Mouse (Mus musculus) megakaryocyte progenitor cell, adult 5-6 weeks (primary cell): Measurements from ENCODE around the gene Mxra8. TPM values are rescaled to one million over a fixed set of nuclear protein-coding genes. Genes with fewer than 3 reads are reported as not detected.
A peak's percentile ranks its signal among the peaks of the same experiment; 100 is the strongest.

Experiments
- ATAC-seq: replicated peaks from 2 replicates; pipeline ENCODE4 v1.8.0; 2016; ENCODE audit warnings: mild to moderate bottlenecking, moderate TSS enrichment, inconsistent platforms; ENCODE audit not compliant: poor library complexity
- total RNA-seq, 2 experiments: library from RNA; stranded (forward) in 1 of 2; stranded (reverse) in 1 of 2; fragments of 157-497, 149-512 nt in 1 of 2; fragments of 200-1000 nt in 1 of 2; gene quantifications; 2 replicates each; pipeline versions ENCODE4 v1.2.3 to v1.2.4; 2015 to 2017

Gene Mxra8
- total RNA-seq, 2 experiments from 2014 or later, result not detected

DNA sequence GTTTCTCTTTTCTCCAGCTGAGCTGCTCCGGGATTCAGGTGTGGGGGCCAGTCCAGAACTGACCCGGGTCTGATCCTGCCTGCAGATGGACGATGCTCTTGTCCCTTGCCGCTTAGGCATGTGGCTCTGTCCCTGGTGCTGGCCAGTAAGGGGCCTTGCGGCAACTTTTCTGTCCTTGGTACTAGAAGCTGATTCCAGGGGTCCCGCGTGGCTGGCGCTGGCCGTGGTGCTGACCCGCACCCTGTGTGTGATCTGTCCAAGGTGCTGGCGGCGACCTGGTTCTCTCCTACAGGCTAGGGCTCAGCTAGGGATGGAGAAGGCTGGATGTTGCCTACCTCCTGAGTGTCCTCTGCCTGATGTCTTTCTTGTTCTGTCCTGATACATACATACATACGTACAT lies 19.8 kb downstream of the Mxra8 start:
- peak; percentile 73 for ATAC-seq

DNA sequence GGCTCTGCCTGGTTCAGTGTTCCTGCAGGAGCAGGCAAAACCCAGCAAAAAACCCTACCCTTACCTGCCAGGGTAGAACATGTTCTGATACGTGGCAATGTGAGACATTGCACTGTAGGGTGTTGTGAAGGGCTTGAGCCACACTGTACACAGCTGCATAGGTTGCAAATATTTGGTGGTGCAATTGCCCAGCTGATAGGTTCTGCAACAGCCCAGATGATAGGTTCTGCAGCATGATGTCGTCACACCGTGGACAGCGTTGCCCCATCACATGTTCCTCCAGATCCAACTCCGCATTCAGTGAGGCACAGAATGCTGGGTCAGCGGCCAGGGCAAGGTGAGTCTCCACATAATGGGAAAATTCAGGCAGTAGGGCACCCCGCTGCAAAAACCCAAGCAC lies 22.3 kb downstream of the Mxra8 start:
- peak; percentile 56 for ATAC-seq

DNA sequence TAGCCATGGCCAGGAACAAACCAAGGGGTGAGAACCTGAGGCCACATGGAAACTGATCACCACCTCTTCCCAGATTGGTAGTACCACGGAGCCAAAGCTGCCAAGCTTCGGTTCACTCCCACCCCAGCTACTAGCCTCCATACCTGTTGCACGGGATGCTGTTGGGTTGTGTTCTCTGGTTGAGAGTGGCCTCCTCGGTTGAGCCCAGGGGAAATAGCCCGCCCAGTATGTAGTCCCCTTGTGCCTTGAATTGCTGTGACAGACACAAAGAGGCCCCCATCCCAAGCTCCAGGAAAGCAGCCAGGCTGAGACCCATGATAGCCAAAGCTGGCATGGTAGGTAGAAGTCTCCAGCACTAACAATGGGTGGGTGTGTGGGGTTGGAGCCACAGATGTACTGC lies 23.5 kb downstream of the Mxra8 start, which contains the start of gene Tas1r3:
Tas1r3 (minus strand) TSS at position 362 of the 400 bp plus-strand sequence.
- no peak for ATAC-seq

- peak; percentile 24 for ATAC-seq
Observed at GRCm38 (mm10) chr4:155868614-155869298, 29.3 kb downstream of the Mxra8 start.

GRCm38 (mm10) chr4:155869317-155870033 lies 30.0 kb downstream of the Mxra8 start, which contains the start of the genes Cptp and Ints11:
Gene Cptp, minus strand, starts transcription at chr4:155869440.
Gene Ints11, plus strand, starts transcription at chr4:155869546.
- ATAC-seq, result peak; percentile 97

- ATAC-seq, result no peak
Observed at GRCm38 (mm10) chr4:155871404-155871803, 31.9 kb downstream of the Mxra8 start.

DNA sequence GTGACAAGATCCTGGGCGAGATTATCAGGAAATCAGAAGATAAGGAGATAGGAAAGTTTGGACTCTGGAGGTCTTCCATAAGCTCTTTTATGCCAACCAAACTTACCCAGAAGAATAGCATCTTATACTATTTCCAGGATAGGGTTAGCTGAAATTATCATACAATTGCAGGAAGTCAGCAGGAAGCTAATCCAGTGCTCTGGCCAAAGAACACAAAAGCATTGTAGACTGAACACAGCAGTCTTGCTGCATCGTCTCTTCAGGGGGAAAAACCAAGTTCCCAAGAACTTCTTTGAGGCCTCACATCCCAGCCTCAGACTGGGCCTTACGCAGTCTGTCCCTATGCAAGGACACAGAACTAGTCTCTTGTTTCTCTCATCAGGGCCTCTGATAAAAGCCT lies 44.1 kb downstream of the Mxra8 start:
- no peak for ATAC-seq

DNA sequence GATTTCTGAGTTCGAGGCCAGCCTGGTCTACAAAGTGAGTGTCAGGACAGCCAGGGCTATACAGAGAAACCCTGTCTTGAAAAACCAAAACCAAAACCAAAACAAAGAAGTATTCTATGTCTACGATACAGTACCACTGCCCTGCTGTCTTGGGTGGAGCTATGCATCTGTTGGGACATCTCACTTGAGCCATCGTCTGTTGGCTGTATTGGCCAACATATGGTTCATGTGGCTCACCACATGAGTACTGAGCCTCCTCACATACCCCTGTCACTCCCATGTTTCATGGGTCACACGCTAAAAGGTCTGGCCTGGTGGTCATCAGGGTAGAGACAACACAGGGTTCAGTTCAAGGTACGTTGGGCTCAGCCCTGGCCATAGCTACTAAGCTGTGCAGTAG lies 46.9 kb downstream of the Mxra8 start:
- peak; percentile 71 for ATAC-seq

DNA sequence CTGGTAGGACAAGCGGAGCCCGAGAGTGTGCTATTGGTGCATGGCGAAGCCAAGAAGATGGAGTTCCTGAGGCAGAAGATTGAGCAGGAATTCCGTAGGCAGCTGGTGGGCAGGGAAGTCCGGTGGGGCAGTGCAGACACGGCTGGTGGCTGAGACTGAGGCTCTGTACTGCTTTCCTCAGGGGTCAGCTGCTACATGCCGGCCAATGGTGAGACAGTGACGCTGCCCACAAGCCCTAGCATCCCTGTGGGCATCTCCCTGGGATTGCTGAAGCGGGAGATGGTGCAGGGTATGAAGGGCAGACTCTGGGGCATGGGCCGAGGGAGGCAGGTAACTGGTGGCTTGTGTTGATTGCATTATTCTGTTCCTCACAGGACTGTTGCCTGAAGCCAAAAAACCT lies 48.2 kb downstream of the Mxra8 start:
- ATAC-seq, result no peak

DNA sequence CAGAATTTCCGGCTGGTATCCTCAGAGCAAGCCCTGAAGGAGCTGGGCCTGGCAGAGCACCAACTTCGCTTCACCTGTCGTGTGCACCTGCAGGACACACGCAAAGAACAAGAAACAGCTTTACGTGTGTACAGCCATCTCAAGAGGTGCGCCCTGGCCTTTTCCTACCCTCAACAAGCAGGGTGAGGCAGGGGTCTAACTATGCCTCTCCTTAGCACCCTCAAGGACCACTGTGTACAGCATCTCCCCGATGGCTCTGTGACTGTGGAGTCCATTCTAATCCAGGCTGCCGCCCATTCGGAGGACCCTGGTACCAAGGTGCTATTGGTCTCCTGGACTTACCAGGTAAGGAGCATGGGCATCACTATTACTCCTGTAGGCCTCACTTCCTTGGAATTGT lies 48.7 kb downstream of the Mxra8 start:
- no peak for ATAC-seq

DNA sequence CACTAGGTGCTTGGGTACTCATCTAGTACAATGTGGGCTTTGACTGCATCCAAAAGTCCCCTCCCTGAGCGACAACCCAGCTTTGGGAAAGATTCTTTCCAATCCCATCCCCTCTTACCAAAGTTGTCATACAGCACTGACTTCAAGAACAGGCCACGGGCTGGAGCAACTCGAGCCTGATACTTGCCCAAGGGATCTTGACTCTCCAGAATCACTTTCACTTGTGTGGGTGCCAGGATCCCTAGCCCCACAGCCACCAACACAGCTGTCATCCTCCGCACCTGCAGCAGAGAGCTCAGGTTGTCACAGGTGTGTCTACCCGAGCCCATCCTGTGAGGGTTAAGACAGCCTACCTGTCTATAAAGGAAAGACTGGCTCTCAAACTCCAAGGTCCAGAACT lies 49.8 kb downstream of the Mxra8 start:
- no peak for ATAC-seq

GRCm38 (mm10) chr4:155891011-155891471 lies 51.6 kb downstream of the Mxra8 start:
- ATAC-seq, result peak; percentile 7

- ATAC-seq, result peak; percentile 59
Observed at GRCm38 (mm10) chr4:155891551-155892001, 52.1 kb downstream of the Mxra8 start, which contains the start of the genes Pusl1 and Acap3. Gene Pusl1, minus strand, starts transcription at chr4:155891781. Gene Acap3, plus strand, starts transcription at chr4:155891822.

- peak; percentile 59 for ATAC-seq
Observed at GRCm38 (mm10) chr4:155892017-155892416, 52.5 kb downstream of the Mxra8 start.

- peak; percentile 16 for ATAC-seq
Observed at GRCm38 (mm10) chr4:155892438-155893211, 53.1 kb downstream of the Mxra8 start.

- no peak for ATAC-seq
Observed at GRCm38 (mm10) chr4:155893212-155893690, 53.8 kb downstream of the Mxra8 start.

Other genes starting within 250 kb of the Mxra8 start
- gene Slc35e2, start 238.3 kb upstream of the Mxra8 start, total RNA-seq (2015), result 16.8 and 20.2 TPM in 2 replicates
- gene Slc35e2, start 238.3 kb upstream of the Mxra8 start, total RNA-seq (2017), result 8.9 and 11.0 TPM in 2 replicates
- 34.5 and 39.3 TPM in 2 replicates for gene Cdk11b, start 214.8 kb upstream of the Mxra8 start, total RNA-seq (2015)
- 50.7 and 56.0 TPM in 2 replicates for gene Cdk11b, start 214.8 kb upstream of the Mxra8 start, total RNA-seq (2017)
- gene Gm10563, start 194.3 kb upstream of the Mxra8 start, total RNA-seq (2015), result not detected in 2 replicates
- not detected in 2 replicates for gene Gm10563, start 194.3 kb upstream of the Mxra8 start, total RNA-seq (2017)
- 0.12 and 0.20 TPM in 2 replicates for gene Mmp23, start 186.3 kb upstream of the Mxra8 start, total RNA-seq (2015)
- gene Mmp23, start 186.3 kb upstream of the Mxra8 start, total RNA-seq (2017), result not detected in 2 replicates
- gene Mib2, start 170.5 kb upstream of the Mxra8 start, total RNA-seq (2015), result 3.1 and 3.6 TPM in 2 replicates
- gene Mib2, start 170.5 kb upstream of the Mxra8 start, total RNA-seq (2017), result 19.7 and 24.5 TPM in 2 replicates
- gene Fndc10, start 145.3 kb upstream of the Mxra8 start, total RNA-seq (2015), result 2.2 and 2.4 TPM in 2 replicates
- gene Fndc10, start 145.3 kb upstream of the Mxra8 start, total RNA-seq (2017), result 1.6 and 2.6 TPM in 2 replicates
- 90.2 and 93.9 TPM in 2 replicates for gene Ssu72, start 134.9 kb upstream of the Mxra8 start, total RNA-seq (2015)
- gene Ssu72, start 134.9 kb upstream of the Mxra8 start, total RNA-seq (2017), result 101 and 105 TPM in 2 replicates
- gene Tmem240, start 104.9 kb upstream of the Mxra8 start, total RNA-seq (2015), result 0.37 and 0.44 TPM in 2 replicates
- gene Tmem240, start 104.9 kb upstream of the Mxra8 start, total RNA-seq (2017), result 0.04 and 0.57 TPM in 2 replicates
- gene Atad3a, start 78.6 kb upstream of the Mxra8 start, total RNA-seq (2015), result 57.0 and 58.9 TPM in 2 replicates
- gene Atad3a, start 78.6 kb upstream of the Mxra8 start, total RNA-seq (2017), result 69.8 and 90.6 TPM in 2 replicates
- 0.22 and 0.37 TPM in 2 replicates for gene Vwa1, start 65.0 kb upstream of the Mxra8 start, total RNA-seq (2015)
- 0.24 and 0.42 TPM in 2 replicates for gene Vwa1, start 65.0 kb upstream of the Mxra8 start, total RNA-seq (2017)
- not detected in 2 replicates for gene Tmem88b, start 53.8 kb upstream of the Mxra8 start, total RNA-seq (2015)
- not detected in 2 replicates for gene Tmem88b, start 53.8 kb upstream of the Mxra8 start, total RNA-seq (2017)
- gene Ankrd65, start 49.2 kb upstream of the Mxra8 start, total RNA-seq (2015), result not detected in 2 replicates
- gene Ankrd65, start 49.2 kb upstream of the Mxra8 start, total RNA-seq (2017), result not detected in 2 replicates
- gene Mrpl20, start 36.8 kb upstream of the Mxra8 start, total RNA-seq (2015), result 203 and 210 TPM in 2 replicates
- gene Mrpl20, start 36.8 kb upstream of the Mxra8 start, total RNA-seq (2017), result 70.0 and 102 TPM in 2 replicates
- gene Ccnl2, start 27.2 kb upstream of the Mxra8 start, total RNA-seq (2015), result 54.0 and 63.6 TPM in 2 replicates
- gene Ccnl2, start 27.2 kb upstream of the Mxra8 start, total RNA-seq (2017), result 80.8 and 88.0 TPM in 2 replicates
- 107 and 111 TPM in 2 replicates for gene Aurkaip1, start 8.4 kb upstream of the Mxra8 start, total RNA-seq (2015)
- gene Aurkaip1, start 8.4 kb upstream of the Mxra8 start, total RNA-seq (2017), result 128 and 137 TPM in 2 replicates
- 9.6 and 9.9 TPM in 2 replicates for gene Dvl1, start 7.7 kb downstream of the Mxra8 start, total RNA-seq (2015)
- 12.8 and 13.0 TPM in 2 replicates for gene Dvl1, start 7.7 kb downstream of the Mxra8 start, total RNA-seq (2017)
- 0.07 and 0.10 TPM in 2 replicates for gene Tas1r3, start 23.7 kb downstream of the Mxra8 start, total RNA-seq (2015)
- 0.17 TPM in 2 replicates for gene Tas1r3, start 23.7 kb downstream of the Mxra8 start, total RNA-seq (2017)
- 7.6 and 7.8 TPM in 2 replicates for gene Cptp, start 29.8 kb downstream of the Mxra8 start, total RNA-seq (2015)
- 8.8 and 9.2 TPM in 2 replicates for gene Cptp, start 29.8 kb downstream of the Mxra8 start, total RNA-seq (2017)
- gene Ints11, start 29.9 kb downstream of the Mxra8 start, total RNA-seq (2015), result 26.8 and 47.5 TPM in 2 replicates
- 28.5 and 35.9 TPM in 2 replicates for gene Ints11, start 29.9 kb downstream of the Mxra8 start, total RNA-seq (2017)
- 18.7 and 22.5 TPM in 2 replicates for gene Pusl1, start 52.1 kb downstream of the Mxra8 start, total RNA-seq (2015)
- 19.3 and 33.7 TPM in 2 replicates for gene Pusl1, start 52.1 kb downstream of the Mxra8 start, total RNA-seq (2017)
- 7.9 and 8.3 TPM in 2 replicates for gene Acap3, start 52.1 kb downstream of the Mxra8 start, total RNA-seq (2015)
- 6.2 and 6.7 TPM in 2 replicates for gene Acap3, start 52.1 kb downstream of the Mxra8 start, total RNA-seq (2017)
- gene Ube2j2, start 104.2 kb downstream of the Mxra8 start, total RNA-seq (2015), result 60.5 and 84.8 TPM in 2 replicates
- gene Ube2j2, start 104.2 kb downstream of the Mxra8 start, total RNA-seq (2017), result 97.5 and 98.7 TPM in 2 replicates
- 105 and 126 TPM in 2 replicates for gene C1qtnf12, start 122.6 kb downstream of the Mxra8 start, total RNA-seq (2015)
- gene C1qtnf12, start 122.6 kb downstream of the Mxra8 start, total RNA-seq (2017), result 30.6 and 39.6 TPM in 2 replicates
- gene B3galt6, start 153.0 kb downstream of the Mxra8 start, total RNA-seq (2015), result 10.5 and 10.6 TPM in 2 replicates
- 11.4 and 12.9 TPM in 2 replicates for gene B3galt6, start 153.0 kb downstream of the Mxra8 start, total RNA-seq (2017)
- gene Sdf4, start 153.2 kb downstream of the Mxra8 start, total RNA-seq (2015), result 52.6 and 54.4 TPM in 2 replicates
- gene Sdf4, start 153.2 kb downstream of the Mxra8 start, total RNA-seq (2017), result 188 and 205 TPM in 2 replicates
- 1.6 and 2.0 TPM in 2 replicates for gene Tnfrsf4, start 174.2 kb downstream of the Mxra8 start, total RNA-seq (2015)
- 0.37 and 0.57 TPM in 2 replicates for gene Tnfrsf4, start 174.2 kb downstream of the Mxra8 start, total RNA-seq (2017)
- gene Tnfrsf18, start 186.5 kb downstream of the Mxra8 start, total RNA-seq (2015), result 0.76 and 4.5 TPM in 2 replicates
- 1.9 and 2.0 TPM in 2 replicates for gene Tnfrsf18, start 186.5 kb downstream of the Mxra8 start, total RNA-seq (2017)
- not detected in 2 replicates for gene Ttll10, start 219.7 kb downstream of the Mxra8 start, total RNA-seq (2015)
- gene Ttll10, start 219.7 kb downstream of the Mxra8 start, total RNA-seq (2017), result not detected in 2 replicates